Mouse (Mus musculus): ENCODE results near the gene Sptbn4.

The Sptbn4 gene

GRCm38 (mm10) chr7:27379836-27380235, 67.7 kb downstream of the Sptbn4 start:
- DNase-seq: no peak

DNA sequence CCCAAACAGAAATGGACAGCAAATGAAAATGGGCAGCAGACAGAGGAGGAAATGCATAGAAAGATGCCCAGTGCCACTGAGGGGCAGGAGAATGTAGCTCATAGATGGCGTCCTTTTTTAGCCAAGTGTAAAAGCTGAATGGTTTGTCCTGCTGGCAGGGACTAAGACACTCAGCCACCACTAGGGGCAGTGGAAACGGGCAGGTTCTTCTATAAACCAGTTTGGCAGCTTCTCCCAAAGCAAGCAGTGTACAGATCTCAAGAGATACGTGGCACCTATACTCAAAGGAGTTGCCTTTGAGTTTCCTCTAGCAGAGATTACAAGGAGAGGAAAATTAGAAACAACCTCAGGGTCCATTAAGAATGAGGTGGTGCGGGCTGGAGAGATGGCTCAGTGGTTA, 69.1 kb downstream of the Sptbn4 start:
- no peak for DNase-seq

GRCm38 (mm10) chr7:27375274-27375673, 72.2 kb downstream of the Sptbn4 start:
- no peak for DNase-seq

DNA sequence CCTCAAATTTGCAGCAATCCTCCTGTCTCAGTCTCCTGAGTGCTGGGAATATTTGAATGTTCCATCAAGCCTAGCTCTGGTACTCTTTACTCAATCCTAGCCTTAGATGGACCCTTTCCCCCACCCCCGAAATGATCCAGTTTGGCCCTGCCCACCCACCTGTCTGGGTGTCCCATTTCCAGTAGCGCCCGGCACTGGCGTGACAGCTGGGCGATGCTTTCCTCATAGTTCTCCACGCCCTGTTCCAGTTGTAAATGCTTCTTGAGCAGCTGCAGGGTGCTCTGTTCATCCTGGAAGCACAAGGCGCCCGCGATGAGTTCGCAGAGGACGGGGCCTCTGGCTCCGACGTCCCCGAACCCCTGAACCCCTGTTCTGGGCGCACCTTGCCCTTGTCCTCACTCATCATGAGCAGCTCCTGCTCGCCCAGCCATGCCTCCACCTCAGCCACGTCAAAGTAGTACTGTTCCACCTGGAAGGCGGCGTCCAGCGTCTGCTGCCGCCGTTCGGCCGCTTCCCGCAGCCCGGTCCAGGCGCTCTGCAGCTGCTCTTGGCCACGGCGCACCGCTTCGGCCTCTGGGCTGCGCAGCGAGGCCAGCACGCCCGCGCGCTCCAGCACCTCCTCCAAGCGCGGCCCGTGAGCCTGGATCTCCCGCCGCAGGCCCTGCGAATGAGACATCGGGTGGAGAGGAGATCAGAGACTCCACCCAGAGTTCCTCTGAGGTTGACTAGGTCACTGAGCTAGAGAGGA, 75.6 kb downstream of the Sptbn4 start:
- no peak for DNase-seq

DNA sequence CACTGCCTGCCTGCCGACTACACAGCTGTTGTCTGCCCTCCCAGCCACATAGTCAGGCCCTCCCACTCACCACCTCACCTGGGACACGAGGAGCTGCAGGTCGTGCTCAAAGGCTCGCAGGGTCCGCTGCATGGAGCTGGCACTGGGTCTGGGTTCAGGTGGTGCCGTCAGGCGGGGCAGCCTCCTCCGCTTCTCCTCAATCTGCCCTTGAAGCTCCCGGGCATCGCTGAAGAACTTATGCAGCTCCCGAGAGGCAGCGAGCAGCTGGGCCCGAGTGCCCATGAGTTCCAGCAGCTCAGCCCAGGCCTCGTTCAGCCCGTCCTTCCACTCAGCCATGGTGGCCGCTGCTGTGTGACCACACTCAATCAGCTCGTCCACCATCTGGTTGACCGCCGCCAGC, 78.4 kb downstream of the Sptbn4 start:
- DNase-seq: no peak

GRCm38 (mm10) chr7:27367976-27368375, 79.5 kb downstream of the Sptbn4 start:
- no peak for DNase-seq

DNA sequence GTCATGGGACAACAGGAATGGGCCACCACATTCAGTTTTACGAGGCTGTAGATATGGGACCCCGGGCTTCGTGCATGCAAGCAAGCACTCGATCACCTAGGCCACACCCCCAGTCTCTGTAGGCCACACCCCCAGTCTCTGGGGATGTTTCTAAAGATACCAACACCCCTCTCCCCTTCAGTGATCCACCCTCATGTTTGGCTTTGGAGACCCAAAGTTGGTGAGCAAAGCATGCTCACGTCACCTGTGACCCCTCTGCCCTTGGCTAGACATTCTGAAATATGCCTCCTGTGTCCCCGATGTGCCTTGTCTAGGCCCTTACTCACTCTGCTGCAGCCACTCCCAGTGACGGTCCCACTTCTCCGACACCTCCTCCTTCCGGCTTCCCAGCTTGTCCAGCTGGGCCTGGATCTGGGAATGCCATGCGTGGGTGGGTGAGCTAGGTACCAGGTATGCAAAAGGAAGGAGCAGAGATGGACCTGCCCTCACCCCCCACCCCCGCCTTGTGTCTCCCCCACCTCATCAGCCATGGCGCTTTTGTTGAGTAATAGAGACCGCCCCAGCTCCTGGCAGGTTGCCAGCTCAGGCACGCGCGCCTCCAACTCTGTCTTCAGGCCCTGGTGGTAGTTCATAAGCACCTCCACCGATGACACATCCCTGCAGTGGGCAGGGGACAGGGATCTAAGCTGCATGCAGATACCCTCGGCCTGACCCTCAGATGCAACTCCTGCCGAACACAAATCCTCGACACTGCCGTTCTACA, 81.2 kb downstream of the Sptbn4 start:
- no peak for DNase-seq

DNA sequence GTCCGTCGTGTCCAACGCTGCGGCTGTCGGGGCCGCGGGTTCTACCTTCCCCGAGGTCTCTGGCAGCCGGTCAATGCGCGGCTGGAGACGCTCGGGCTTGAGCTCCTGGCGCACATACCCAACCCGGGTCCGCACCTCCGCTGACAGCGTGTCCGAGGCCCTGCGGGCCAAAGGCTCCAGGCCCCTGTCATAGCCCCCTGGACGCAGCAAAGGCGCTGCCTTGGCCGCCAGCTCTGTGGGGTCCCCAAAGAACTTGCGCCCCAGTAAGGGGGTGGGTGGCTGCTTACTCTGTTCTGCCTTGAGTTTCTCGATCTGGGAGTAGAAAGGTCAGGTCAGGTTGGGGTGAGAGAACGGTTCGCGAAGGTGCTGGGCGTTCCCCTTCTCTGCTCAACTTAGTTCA, 83.1 kb downstream of the Sptbn4 start:
- DNase-seq: no peak

DNA sequence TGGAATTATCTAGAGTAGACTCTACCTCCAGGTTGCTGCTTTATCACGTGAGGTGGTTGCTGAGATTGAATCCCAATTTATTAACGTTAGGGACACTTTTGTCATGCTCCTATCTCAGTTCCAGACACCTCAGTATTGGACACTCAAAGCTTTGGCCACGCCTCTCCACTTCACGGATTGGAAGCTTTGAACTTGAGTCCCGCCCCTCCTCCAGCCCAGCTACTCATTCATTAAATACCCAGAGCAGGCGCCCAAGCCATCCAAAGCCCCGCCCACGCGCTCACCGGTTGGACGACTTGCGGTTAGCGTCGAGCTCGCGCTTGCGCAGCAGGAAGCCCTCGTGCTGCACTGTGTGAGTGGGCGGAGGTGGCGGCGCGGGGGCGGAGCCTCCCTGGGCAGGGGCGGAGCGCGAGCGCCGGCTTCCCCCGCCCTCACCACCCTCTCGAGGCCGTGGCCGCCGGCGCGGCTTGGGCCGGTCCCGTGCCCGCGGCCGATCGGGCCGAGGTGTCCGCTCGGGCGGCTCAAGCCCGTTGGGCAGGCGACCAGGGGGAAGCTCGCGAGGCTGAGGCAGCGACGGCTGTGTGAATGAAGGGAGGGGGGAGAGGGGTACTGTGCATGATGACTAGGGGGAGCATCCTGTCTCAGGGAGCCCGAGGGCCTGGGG, 86.1 kb downstream of the Sptbn4 start:
- DNase-seq: peak; percentile 98

DNA sequence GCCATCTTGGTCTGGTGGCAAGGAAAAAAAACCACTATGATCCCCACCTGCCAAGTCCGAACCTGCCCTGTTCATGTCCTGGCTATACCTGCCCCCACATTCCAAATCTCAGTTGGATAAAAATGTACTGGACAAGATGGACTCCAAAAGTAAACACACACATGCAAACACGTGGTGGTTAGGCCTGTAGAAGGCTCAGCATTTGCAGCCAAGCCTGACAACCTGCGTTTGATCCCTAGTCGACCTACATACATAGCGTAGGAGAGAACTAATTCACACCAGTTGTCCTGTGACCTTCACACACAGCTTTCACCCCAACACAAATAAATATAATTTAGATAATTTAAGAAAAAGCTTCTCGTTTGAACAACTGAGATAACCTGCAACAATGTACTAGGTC, 86.7 kb downstream of the Sptbn4 start:
- DNase-seq: no peak

GRCm38 (mm10) chr7:27359706-27360358, 87.7 kb downstream of the Sptbn4 start:
- no peak for DNase-seq

GRCm38 (mm10) chr7:27359162-27359561, 88.3 kb downstream of the Sptbn4 start:
- no peak for DNase-seq

- no peak for DNase-seq
These were observed 89.9 kb downstream of the Sptbn4 start for GRCm38 (mm10) chr7:27357595-27357978.

- DNase-seq: peak; percentile 31
These were observed 90.5 kb downstream of the Sptbn4 start, which contains the start of gene Gm20479 for GRCm38 (mm10) chr7:27356861-27357594. Gene Gm20479 (minus strand): TSS chr7:27357419.

DNA sequence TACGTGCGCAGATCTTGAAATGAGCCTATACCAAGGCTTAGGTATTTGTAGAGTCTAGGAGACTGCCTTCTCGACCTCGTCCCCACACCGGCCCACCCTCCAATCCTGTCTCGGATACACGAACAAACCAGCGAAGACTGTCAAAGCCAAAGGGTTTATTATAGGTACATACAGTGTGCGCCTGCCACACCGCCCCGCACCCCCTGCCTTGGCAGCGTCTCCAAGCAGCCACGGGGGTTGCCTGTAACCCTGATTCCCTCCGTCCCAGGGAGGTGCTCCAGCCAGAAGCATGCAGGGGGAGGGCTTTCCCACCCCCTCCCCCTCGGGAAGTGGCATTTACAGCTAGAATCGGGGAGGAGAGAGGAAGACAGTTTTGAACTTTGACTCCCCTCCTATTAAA, 91.2 kb downstream of the Sptbn4 start:
- DNase-seq: peak; percentile 50

- DNase-seq: peak; percentile 85
These were observed 91.7 kb downstream of the Sptbn4 start, which contains the start of gene Shkbp1 for GRCm38 (mm10) chr7:27355745-27356240. Gene Shkbp1 (minus strand): TSS chr7:27356019.

GRCm38 (mm10) chr7:27355261-27355660, 92.2 kb downstream of the Sptbn4 start:
- no peak for DNase-seq

GRCm38 (mm10) chr7:27354783-27355182, 92.7 kb downstream of the Sptbn4 start:
- no peak for DNase-seq

DNA sequence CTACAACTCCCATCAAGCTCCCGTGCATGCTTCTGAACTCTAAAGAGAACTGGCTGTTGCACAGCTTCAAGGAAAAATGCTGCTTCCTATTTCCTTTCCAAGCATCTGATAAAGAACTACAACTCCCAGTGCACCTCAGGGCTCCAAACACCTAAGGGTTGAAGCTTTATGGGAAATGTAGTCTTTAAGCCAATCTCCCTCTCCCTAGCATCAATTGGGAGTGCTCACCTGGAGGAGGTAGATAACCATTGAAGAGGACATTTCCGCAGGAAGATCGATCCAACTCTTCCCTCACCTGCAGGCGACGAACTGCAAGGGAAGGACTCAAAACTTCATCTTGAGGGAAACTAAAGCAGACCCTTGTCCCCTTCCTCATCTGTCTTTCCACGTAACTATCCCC, 93.3 kb downstream of the Sptbn4 start:
- DNase-seq: peak; percentile 23

- DNase-seq: no peak
These were observed 102.0 kb downstream of the Sptbn4 start for GRCm38 (mm10) chr7:27345444-27345843.

DNA sequence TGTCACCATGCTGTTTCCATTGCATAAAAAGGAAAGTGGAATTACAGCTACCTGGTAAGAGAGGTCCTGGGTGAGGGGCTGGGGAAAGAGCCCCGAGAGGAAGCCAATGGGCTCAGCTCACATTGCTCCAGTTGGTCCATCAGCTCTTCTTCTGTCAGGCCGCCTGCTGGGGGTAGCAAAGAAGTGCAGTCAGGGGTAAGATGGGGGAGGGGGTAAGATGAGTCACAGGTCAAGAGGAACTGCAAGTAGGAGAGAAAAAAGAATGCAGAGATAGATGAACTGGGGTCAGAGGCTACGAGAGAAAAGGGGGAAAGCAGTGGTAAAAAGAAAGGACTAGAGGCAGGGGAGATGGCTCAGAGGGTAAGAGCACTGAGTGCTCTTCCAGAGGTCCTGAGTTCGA, 104.9 kb downstream of the Sptbn4 start:
- DNase-seq: no peak

DNA sequence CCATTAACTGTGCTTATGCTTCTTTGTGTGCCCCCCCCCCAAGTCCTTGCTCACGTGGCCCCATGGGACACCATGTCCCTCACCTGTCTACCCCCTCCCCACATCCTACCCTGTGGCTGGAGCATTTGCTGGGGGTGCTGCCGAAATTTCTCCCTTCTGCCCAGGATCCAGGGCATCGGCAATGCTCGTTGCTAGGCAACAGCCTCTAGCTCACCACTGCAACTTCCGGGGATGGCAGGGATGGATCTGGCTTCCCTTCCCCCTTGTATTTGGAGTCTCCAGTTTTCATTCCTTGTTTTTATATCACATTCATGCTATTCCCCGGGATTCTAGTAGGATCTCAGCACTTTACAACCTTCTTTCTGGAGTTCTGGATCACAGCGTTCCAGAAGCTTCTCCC, 108.0 kb downstream of the Sptbn4 start:
- DNase-seq: no peak
